Mouse (Mus musculus) hindbrain, embryonic 12.5 days (tissue): Measurements from ENCODE around the gene Hmox1. TPM values are rescaled to one million over a fixed set of nuclear protein-coding genes. Genes with fewer than 3 reads are reported as not detected.
A peak's percentile ranks its signal among the peaks of the same experiment; 100 is the strongest.

ENCODE experiments used
- ATAC-seq: fragments of 200-750 bp; cut with Nextera tagmentation; 2 replicates; pipeline ENCODE4 v1.8.0; 2017; ENCODE audit warnings: moderate TSS enrichment; ENCODE audit not compliant: low FRiP score
- H3K27ac ChIP-seq: fragments of 300-500 bp; sonication (generic); 2 replicates; pipeline ENCODE4 v1.5.1; 2016; ENCODE audit warnings: mild to moderate bottlenecking
- H3K27me3 ChIP-seq: fragments of 300-500 bp; sonication (generic); 2 replicates; pipeline ENCODE4 v1.6.1; 2016; ENCODE audit warnings: mild to moderate bottlenecking
- H3K36me3 ChIP-seq: fragments of 300-500 bp; sonication (generic); 2 replicates; pipeline ENCODE4 v1.6.1; 2016; ENCODE audit warnings: mild to moderate bottlenecking
- H3K4me1 ChIP-seq: fragments of 300-500 bp; sonication (generic); 2 replicates; pipeline ENCODE4 v1.6.1; 2016
- H3K4me2 ChIP-seq: fragments of 300-500 bp; sonication (generic); replicated peaks from 2 replicates; pipeline ENCODE4 v1.6.1; 2016; ENCODE audit warnings: mild to moderate bottlenecking
- H3K4me3 ChIP-seq: fragments of 300-500 bp; sonication (generic); 2 replicates; pipeline ENCODE4 v1.5.1; 2016; ENCODE audit warnings: mild to moderate bottlenecking
- H3K9ac ChIP-seq: fragments of 300-500 bp; sonication (generic); 2 replicates; pipeline ENCODE4 v1.6.1; 2016; ENCODE audit warnings: mild to moderate bottlenecking, moderate library complexity
- H3K9me3 ChIP-seq: fragments of 300-500 bp; sonication (generic); replicated peaks from 2 replicates; pipeline ENCODE4 v1.6.1; 2016; ENCODE audit warnings: mild to moderate bottlenecking
- WGBS: fragments of 180-500 bp; shearing (Covaris S2); methylation state at CpG from one replicate; pipeline ENCODE4 v1.1.7; 2016; 5-methylcytosine and 5-hydroxymethylcytosine counted together
- polyA plus RNA-seq: library from polyadenylated mRNA; unstranded; fragments of >200 nt; fragmentation: Nextera tagmentation; extraction: Ambion mirVana; gene quantifications from 2 replicates; pipeline ENCODE4 v1.2.1, GENCODE M21; 2016

The Hmox1 gene
- polyA plus RNA-seq, 1 experiment from 2014 or later, result 18.7 TPM

DNA sequence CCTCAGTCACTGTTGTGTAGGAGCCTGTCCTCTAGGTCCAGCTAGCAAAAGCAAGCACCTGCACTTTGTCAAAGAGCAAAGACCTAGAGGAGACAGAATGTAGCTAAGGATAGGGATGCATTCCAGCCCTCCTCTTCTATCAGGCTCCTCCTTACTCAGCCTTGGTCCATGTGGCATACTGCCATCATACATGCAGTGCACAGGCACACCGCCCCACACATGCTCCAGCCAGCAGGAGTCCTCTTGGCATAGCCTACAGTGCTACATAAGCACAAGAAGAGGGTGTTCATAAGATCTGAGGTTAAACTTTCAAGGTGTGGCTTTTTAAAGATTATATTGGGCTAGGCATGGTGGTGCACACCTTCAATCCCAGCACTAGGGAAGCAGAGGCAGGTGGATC lies 18.5 kb upstream of the Hmox1 start:
- Histone ChIP-seq H3K9ac (no peak overlapping the region), H3K36me3 (no peaks in the 10 kb centered on the region), H3K27me3 (no peaks in the 10 kb centered on the region), H3K4me3 (no peak overlapping the region), H3K27ac (no peak overlapping the region), H3K9me3 (no peaks in the 10 kb centered on the region), H3K4me2 (no peak overlapping the region), H3K4me1 (no peaks in the 10 kb centered on the region)
- 88% methylated on average over 1 of the region's 1 CpGs for WGBS
- no peak for ATAC-seq

GRCm38 (mm10) chr8:75078215-75078614 lies 15.2 kb upstream of the Hmox1 start:
- Histone ChIP-seq H3K4me1 (no peaks in the 10 kb centered on the region), H3K9me3 (no peaks in the 10 kb centered on the region), H3K27ac (no peak overlapping the region), H3K4me2 (no peak overlapping the region), H3K4me3 (no peak overlapping the region), H3K27me3 (no peaks in the 10 kb centered on the region), H3K9ac (no peak overlapping the region), H3K36me3 (no peaks in the 10 kb centered on the region)
- whole genome bisulfite sequencing, result 84% methylated on average over 1 of the region's 1 CpGs
- no peak for ATAC-seq

DNA sequence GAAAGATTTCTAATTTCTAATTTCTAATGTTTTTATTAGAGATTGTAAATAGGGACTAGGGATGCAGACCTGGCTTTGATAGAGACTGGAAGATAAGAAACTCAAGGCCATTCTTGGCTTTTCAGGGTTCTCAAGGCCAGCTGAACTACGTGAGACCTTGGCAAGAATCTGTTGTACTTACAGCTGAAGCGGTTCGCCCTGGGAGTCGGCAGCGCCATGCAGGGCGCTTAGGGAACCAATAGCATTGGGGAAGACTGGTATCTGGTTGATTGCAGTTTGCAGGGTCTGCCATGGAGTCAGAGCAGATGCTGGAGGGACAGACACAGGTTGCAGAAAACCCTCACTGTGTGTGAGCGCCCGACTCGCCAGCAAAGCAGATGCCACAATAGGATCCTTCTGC lies 14.6 kb upstream of the Hmox1 start:
- no peak overlapping the region for H3K4me3 ChIP-seq
- H3K9me3 ChIP-seq, result no peaks in the 10 kb centered on the region
- H3K27ac ChIP-seq, result no peak overlapping the region
- no peaks in the 10 kb centered on the region for H3K36me3 ChIP-seq
- WGBS, result 96% methylated on average over 9 of the region's 9 CpGs
- no peak overlapping the region for H3K4me2 ChIP-seq
- no peaks in the 10 kb centered on the region for H3K27me3 ChIP-seq
- no peak for ATAC-seq
- no peak overlapping the region for H3K9ac ChIP-seq
- H3K4me1 ChIP-seq, result 0 out of 2 replicates have a peak, but pooled peaks cover 3% of the 10 kb centered on the region

GRCm38 (mm10) chr8:75081364-75082040 lies 11.9 kb upstream of the Hmox1 start:
- no peaks in the 10 kb centered on the region for H3K36me3 ChIP-seq
- 84% methylated on average over 9 of the region's 9 CpGs for WGBS

DNA sequence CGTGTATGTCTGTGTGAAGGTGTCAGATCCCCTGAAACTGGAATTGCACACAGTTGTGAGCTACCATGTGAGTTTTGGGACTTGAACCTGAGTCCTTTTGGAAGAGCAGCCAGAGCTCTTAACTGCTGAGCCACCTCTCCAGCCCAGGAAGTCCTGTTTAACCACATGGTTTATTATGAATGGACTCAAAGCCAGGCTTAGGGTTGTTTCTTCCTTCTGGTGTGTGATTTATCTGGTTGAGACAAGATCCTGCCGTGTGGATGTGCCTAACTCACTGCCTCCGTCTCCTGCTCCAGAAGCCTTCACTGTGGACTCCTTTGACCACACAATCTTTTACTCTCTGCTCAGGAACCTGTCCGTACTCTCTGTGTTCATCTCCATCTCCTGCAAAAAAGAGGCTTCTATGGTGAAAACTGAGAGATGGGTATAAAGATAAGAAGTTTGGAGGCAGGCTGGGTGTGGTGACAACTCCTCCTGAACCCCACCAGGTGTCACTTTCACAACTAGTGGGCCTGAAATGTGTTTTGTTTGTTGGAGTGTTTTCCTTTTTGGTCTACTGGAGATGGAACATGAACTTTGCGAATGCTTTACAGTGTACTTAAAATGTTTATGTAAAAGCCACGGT lies 11.1 kb upstream of the Hmox1 start:
- no peak for ATAC-seq
- no peak overlapping the region for H3K4me2 ChIP-seq
- no peak overlapping the region for H3K27ac ChIP-seq
- H3K4me1 ChIP-seq, result 0 out of 2 replicates have a peak, but pooled peaks cover 5% of the 10 kb centered on the region
- H3K9me3 ChIP-seq, result no peaks in the 10 kb centered on the region
- no peaks in the 10 kb centered on the region for H3K36me3 ChIP-seq
- WGBS, result 85% methylated on average over 6 of the region's 6 CpGs
- no peak overlapping the region for H3K4me3 ChIP-seq
- no peak overlapping the region for H3K9ac ChIP-seq
- no peaks in the 10 kb centered on the region for H3K27me3 ChIP-seq

More at GRCm38 (mm10) chr8:75081364-75082040, 11.9 kb upstream of the Hmox1 start:
- no peak overlapping the region for H3K27ac ChIP-seq
- no peak overlapping the region for H3K4me2 ChIP-seq
- H3K9me3 ChIP-seq, result no peaks in the 10 kb centered on the region
- no peak for ATAC-seq
- no peak overlapping the region for H3K4me3 ChIP-seq
- 0 out of 2 replicates have a peak, but pooled peaks cover 5% of the 10 kb centered on the region for H3K4me1 ChIP-seq
- no peak overlapping the region for H3K9ac ChIP-seq
- no peaks in the 10 kb centered on the region for H3K27me3 ChIP-seq

DNA sequence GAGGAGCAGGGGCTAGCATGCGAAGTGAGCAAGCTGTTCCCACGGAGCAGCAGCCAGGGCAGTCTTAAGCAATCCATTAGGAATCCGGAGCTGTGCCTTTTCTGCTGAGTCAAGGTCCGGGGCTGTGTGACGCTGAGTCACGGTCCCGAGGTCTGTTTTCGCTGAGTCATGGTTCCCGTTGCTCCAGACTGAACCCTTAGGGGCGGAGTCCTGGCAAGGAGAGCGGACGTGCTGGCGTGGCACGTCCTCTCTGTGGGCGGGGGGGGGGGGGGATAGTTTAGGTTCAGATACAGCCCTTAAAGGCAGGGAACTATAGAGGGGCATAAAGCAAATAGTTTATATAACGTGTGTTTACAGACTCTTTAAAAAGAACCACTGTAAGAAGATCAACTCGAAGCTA lies 9.6 kb upstream of the Hmox1 start:
- ATAC-seq, result peak; percentile 89
- no peaks in the 10 kb centered on the region for H3K36me3 ChIP-seq
- no peak overlapping the region for H3K27ac ChIP-seq
- no peaks in the 10 kb centered on the region for H3K9me3 ChIP-seq
- H3K4me3 ChIP-seq, result peak overlapping the region; percentile 12; the same call in 1 of the 2 replicates
- H3K4me2 ChIP-seq, result peak overlapping the region; percentile 43
- no peaks in the 10 kb centered on the region for H3K27me3 ChIP-seq
- 7% methylated on average over 17 of the region's 17 CpGs for WGBS
- 0 out of 2 replicates have a peak, but pooled peaks cover 5% of the 10 kb centered on the region for H3K4me1 ChIP-seq
- no peak overlapping the region for H3K9ac ChIP-seq

GRCm38 (mm10) chr8:75084382-75085064 lies 8.9 kb upstream of the Hmox1 start:
- WGBS, result 84% methylated on average over 3 of the region's 3 CpGs
- H3K36me3 ChIP-seq, result no peaks in the 10 kb centered on the region
- no peaks in the 10 kb centered on the region for H3K9me3 ChIP-seq
- ATAC-seq, result no peak
- 0 out of 2 replicates have a peak, but pooled peaks cover 10% of the 10 kb centered on the region for H3K4me1 ChIP-seq
- H3K4me2 ChIP-seq, result no peak overlapping the region
- no peak overlapping the region for H3K27ac ChIP-seq
- H3K4me3 ChIP-seq, result no peak overlapping the region
- H3K9ac ChIP-seq, result no peak overlapping the region
- H3K27me3 ChIP-seq, result no peaks in the 10 kb centered on the region

DNA sequence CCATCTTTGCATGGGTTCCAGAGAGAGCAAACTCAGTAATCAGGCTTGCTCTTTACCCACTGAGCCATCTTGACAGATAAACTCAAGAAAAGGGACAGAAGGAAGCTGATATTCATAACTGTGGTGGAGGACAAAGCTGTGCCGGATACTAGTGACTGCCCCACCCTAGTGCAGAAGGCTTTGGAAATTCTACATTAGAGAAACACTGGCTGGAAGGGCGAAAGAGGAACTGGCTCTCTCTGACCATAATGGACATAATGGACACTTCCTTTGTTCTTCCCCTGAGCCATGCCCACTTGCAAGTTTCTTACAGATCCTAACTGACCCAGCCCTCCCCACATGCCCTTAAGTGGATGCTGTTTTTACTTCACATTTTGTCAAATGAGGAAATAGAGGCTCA lies 7.4 kb upstream of the Hmox1 start:
- WGBS, result 86% methylated on average over 2 of the region's 2 CpGs
- Histone ChIP-seq H3K27ac (no peak overlapping the region), H3K4me1 (0 out of 2 replicates have a peak, but pooled peaks cover 10% of the 10 kb centered on the region), H3K4me2 (no peak overlapping the region), H3K27me3 (no peaks in the 10 kb centered on the region), H3K36me3 (no peaks in the 10 kb centered on the region), H3K9ac (no peak overlapping the region), H3K9me3 (no peaks in the 10 kb centered on the region), H3K4me3 (no peak overlapping the region)
- no peak for ATAC-seq

- no peaks in the 10 kb centered on the region for H3K27me3 ChIP-seq
- H3K9ac ChIP-seq, result no peak overlapping the region
- ATAC-seq, result no peak
- no peaks in the 10 kb centered on the region for H3K9me3 ChIP-seq
- H3K4me1 ChIP-seq, result 0 out of 2 replicates have a peak, but pooled peaks cover 10% of the 10 kb centered on the region
- no peaks in the 10 kb centered on the region for H3K36me3 ChIP-seq
- no peak overlapping the region for H3K27ac ChIP-seq
- H3K4me3 ChIP-seq, result no peak overlapping the region
- H3K4me2 ChIP-seq, result no peak overlapping the region
Measured at GRCm38 (mm10) chr8:75087127-75087526, 6.3 kb upstream of the Hmox1 start.

- Histone ChIP-seq H3K27ac (peak overlapping the region; percentile 44), H3K27me3 (no peaks in the 10 kb centered on the region), H3K4me2 (no peak overlapping the region; the same call in 1 of the 2 replicates), H3K4me3 (no peak overlapping the region), H3K9ac (no peak overlapping the region; the same call in 1 of the 2 replicates), H3K9me3 (no peaks in the 10 kb centered on the region), H3K36me3 (no peaks in the 10 kb centered on the region), H3K4me1 (peaks cover 9% of the 10 kb centered on the region; the same call in 1 of the 2 replicates)
- ATAC-seq, result no peak
- 28% methylated on average over 6 of the region's 6 CpGs for WGBS
Measured at GRCm38 (mm10) chr8:75088989-75089881, 4.2 kb upstream of the Hmox1 start.

- WGBS, result 82% methylated on average over 4 of the region's 4 CpGs
Measured at GRCm38 (mm10) chr8:75090781-75091365, 2.5 kb upstream of the Hmox1 start.

More at GRCm38 (mm10) chr8:75090781-75091365, 2.5 kb upstream of the Hmox1 start:
- Histone ChIP-seq H3K9ac (no peak overlapping the region), H3K4me3 (no peak overlapping the region), H3K4me2 (no peak overlapping the region), H3K36me3 (no peaks in the 10 kb centered on the region), H3K4me1 (peaks cover 9% of the 10 kb centered on the region; the same call in 1 of the 2 replicates), H3K27ac (no peak overlapping the region), H3K27me3 (no peaks in the 10 kb centered on the region; the same call in 1 of the 2 replicates), H3K9me3 (no peaks in the 10 kb centered on the region)
- ATAC-seq, result no peak
